Mouse (Mus musculus) forebrain, embryonic 10.5 days (tissue): ENCODE results near the gene Irf5. TPM values are rescaled to one million over a fixed set of nuclear protein-coding genes. Genes with fewer than 3 reads are reported as not detected.

Source experiments
- DNase-seq: peaks from one replicate; pipeline ENCODE4 v3.0.0-alpha.2; 2017; ENCODE audit warnings: low spot score; ENCODE audit errors: extremely low spot score
- H3K27ac ChIP-seq: fragments of 300-500 bp; sonication (generic); 2 replicates; pipeline ENCODE4 v1.5.1; 2016; ENCODE audit warnings: mild to moderate bottlenecking
- H3K27me3 ChIP-seq: fragments of 300-500 bp; sonication (generic); 2 replicates; pipeline ENCODE4 v1.6.1; 2016; ENCODE audit warnings: mild to moderate bottlenecking; ENCODE audit not compliant: poor library complexity, severe bottlenecking
- H3K36me3 ChIP-seq: fragments of 300-500 bp; sonication (generic); replicated peaks from 2 replicates; pipeline ENCODE4 v1.6.1; 2016; ENCODE audit warnings: mild to moderate bottlenecking, moderate library complexity
- H3K4me1 ChIP-seq: fragments of 300-500 bp; sonication (generic); 2 replicates; pipeline ENCODE4 v1.6.1; 2016
- H3K4me3 ChIP-seq: fragments of 300-500 bp; sonication (generic); 2 replicates; pipeline ENCODE4 v1.5.1; 2016; ENCODE audit warnings: mild to moderate bottlenecking, moderate library complexity
- H3K9me3 ChIP-seq: fragments of 300-500 bp; sonication (generic); 2 replicates; pipeline ENCODE4 v1.6.1; 2016; ENCODE audit warnings: mild to moderate bottlenecking, moderate library complexity
- WGBS: fragments of 180-500 bp; shearing (Covaris S2); methylation state at CpG from one replicate; pipeline ENCODE4 v1.1.7; 2016; 5-methylcytosine and 5-hydroxymethylcytosine counted together
- polyA plus RNA-seq: library from polyadenylated mRNA; unstranded; fragments of >200 nt; fragmentation: Nextera tagmentation; extraction: Ambion mirVana; gene quantifications from 2 replicates; pipeline ENCODE4 v1.2.1, GENCODE M21; 2016

Irf5 gene
- 1.1 and 1.4 TPM in 2 replicates for polyA plus RNA-seq

DNA sequence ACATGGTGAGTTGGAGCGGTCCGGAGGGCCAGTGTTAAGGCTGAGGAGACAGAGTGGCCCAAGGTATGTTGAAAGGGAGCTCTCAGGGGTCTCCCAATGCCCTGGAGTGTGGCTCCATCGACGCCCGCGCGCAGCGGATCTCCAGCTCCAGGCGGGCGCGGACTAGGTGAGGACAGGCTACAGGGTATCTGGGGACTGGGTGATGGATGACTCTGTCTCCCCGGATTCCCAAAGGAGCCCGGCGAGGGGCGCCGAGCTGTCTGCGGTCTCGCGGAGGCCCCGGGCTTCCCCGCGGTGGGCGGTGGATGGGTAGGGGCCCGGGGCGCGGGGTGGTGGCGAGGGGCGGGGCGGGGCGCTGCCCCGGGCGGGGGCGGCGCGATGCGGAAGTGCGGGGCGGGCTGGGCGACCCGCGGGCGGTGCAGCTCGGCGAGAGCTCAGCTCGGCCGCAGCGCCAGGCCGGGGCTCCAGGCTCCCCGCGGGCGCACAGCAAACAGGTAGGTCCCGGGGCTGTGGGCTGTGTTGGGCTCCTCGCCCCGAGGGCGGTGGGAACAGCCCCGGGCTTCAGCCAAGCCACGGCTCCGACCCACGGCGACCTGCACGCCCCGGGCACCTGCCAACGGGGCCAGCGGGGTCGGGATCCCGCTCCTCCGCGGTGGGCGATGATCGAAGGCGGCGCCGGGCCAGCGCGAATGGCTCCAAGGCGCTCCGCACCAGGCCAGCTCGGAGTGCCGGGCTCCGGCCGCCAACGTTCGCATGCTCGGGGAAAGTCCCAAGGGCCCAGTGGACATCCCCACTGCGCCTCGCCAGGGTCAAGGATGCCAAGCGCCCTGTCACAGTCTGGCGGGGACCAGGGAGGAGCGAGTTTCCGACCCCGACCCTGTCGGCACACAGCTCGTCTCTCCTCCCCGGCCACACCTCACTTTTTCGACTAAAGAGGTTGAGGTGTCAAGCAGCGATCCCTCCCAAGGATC lies at the start of gene Irf5:
Irf5 (plus strand) TSS at position 345 of the 971 bp plus-strand sequence.
- H3K27me3 ChIP-seq: peaks cover 95% of the 10 kb centered on the region
- H3K27ac ChIP-seq: peak within 1 kb of the TSS; percentile 62
- peaks cover 30% of the 10 kb centered on the region for H3K4me1 ChIP-seq
- no peaks in the 10 kb centered on the region for H3K36me3 ChIP-seq
- H3K9me3 ChIP-seq: peaks cover 3% of the 10 kb centered on the region; the same call in 1 of the 2 replicates
- peak within 1 kb of the TSS; percentile 63 for H3K4me3 ChIP-seq
- DNase-seq: peak; percentile 49
- under 1% methylated on average over 96 of the region's 96 CpGs for WGBS

DNA sequence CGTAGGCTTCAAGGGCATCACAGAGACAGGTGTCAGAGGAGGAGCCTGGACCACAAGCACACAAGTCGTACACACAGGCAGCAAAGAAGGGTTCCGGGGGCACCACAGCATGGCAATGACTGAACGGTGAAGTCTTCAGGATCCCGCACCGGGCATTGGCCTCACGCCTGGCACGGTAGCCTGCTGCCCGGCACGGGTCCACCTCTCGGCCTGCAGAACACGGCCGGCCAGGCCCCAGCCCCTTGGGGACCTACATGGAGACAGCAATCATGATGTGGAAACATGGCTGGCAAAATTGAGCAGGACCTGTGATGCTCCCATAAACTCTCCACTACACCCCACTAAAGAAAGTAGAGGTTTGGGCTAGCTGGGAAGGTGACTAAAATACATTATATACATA lies 43.7 kb upstream of the Irf5 start:
- WGBS: 95% methylated on average over 13 of the region's 13 CpGs

DNA sequence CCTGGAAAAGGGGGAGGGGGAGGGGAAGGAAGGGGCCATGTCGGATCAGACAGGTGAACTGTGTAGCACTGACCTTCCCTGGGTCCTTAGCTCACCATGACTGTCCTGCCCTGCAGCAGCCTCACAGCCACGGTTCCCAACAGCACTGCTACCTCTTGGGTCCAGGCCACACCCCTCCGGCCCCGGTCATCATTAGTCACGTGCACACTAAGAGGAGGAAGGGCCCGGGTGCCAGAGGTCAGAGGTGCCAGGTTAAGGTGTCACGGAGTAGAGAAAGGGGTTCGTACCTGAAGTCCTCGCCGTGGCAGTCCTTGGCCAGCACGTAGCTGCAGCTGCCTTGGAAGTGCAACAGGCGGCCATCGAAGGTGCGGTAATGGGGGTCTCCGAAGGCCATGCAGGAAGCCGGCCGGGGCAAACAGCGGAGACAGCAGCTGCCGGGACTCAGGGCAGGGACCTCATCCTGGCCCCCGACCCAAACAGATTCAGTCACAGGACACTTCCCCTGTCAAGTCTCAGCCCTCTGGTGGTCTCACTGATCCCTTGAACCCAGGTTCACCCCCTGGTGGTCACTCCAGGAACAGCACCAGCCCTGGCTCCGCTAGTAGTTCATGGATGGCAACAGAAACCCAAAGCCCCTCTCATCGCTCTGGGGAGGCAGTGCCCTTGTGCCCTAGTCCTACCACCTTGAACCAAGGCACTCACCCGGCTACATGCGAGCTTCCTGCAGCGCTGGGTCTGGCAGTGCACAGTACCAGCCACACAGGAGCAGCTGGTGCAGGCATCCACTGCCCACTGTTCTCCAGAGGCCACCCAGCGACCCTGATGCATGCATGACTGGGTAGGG lies 41.5 kb upstream of the Irf5 start:
- WGBS: 6% methylated on average over 26 of the region's 26 CpGs
- H3K27me3 ChIP-seq: peaks cover 50% of the 10 kb centered on the region
- no peaks in the 10 kb centered on the region for H3K36me3 ChIP-seq
- peak; percentile 88 for DNase-seq
- H3K9me3 ChIP-seq: no peaks in the 10 kb centered on the region
- peaks cover 13% of the 10 kb centered on the region for H3K4me1 ChIP-seq
- 0 out of 2 replicates have a peak overlapping the region, but pooled peaks have one; percentile 9 for H3K27ac ChIP-seq
- H3K4me3 ChIP-seq: peak overlapping the region; percentile 50

More for the DNA sequence above, 43.7 kb upstream of the Irf5 start:
- H3K36me3 ChIP-seq: no peaks in the 10 kb centered on the region
- peaks cover 48% of the 10 kb centered on the region for H3K27me3 ChIP-seq
- no peaks in the 10 kb centered on the region for H3K9me3 ChIP-seq
- DNase-seq: no peak
- no peak overlapping the region for H3K27ac ChIP-seq
- H3K4me1 ChIP-seq: peaks cover 13% of the 10 kb centered on the region
- H3K4me3 ChIP-seq: no peak overlapping the region

DNA sequence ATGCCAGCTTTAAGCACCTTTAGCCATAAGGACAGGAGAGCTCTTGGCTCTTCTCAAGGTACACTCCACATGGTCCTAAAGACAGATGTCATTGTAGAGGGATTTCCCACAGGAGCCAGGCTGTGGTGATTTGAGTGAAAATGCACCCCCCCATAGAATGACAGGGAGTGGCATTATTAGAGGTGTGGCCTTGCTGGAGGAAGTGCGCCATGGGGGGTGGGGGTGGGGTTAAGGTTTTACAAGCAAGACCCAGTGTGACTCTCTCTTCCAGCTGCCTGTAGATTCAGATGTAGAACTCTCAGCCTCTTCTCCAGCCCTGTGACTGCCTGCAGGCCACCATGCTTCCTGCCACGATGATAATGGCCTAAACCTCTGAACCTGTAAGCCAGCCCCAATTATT lies 40.5 kb upstream of the Irf5 start:
- Histone ChIP-seq H3K36me3 (no peaks in the 10 kb centered on the region), H3K4me1 (peaks cover 13% of the 10 kb centered on the region), H3K4me3 (no peak overlapping the region), H3K27me3 (peaks cover 58% of the 10 kb centered on the region), H3K27ac (no peak overlapping the region), H3K9me3 (no peaks in the 10 kb centered on the region)
- no peak for DNase-seq
- WGBS: 50% methylated on average over 2 of the region's 2 CpGs

DNA sequence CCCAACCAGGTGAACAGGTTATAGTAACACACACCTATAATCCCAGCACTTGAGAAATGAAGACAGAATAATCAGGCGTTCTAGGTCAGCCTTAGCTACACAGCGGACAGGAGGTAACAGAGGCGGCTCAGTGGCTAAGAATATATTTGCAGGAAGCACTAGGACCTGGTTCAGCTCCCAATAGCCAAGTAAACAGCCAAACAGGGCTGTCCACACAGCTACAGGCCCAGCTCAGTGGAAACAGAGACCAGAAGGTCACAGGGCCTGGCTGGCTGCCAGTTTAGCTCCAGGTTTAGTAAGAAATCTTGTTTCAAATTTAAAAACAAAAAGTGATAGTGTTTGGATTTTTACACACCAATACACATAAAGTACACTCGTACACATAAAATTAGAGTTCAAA lies 32.3 kb upstream of the Irf5 start:
- H3K27ac ChIP-seq: no peak overlapping the region
- H3K4me3 ChIP-seq: no peak overlapping the region
- H3K4me1 ChIP-seq: peaks cover 12% of the 10 kb centered on the region
- peaks cover 90% of the 10 kb centered on the region for H3K27me3 ChIP-seq
- 85% methylated on average over 4 of the region's 4 CpGs for WGBS
- no peak for DNase-seq
- no peaks in the 10 kb centered on the region for H3K9me3 ChIP-seq
- H3K36me3 ChIP-seq: peaks cover 8% of the 10 kb centered on the region

DNA sequence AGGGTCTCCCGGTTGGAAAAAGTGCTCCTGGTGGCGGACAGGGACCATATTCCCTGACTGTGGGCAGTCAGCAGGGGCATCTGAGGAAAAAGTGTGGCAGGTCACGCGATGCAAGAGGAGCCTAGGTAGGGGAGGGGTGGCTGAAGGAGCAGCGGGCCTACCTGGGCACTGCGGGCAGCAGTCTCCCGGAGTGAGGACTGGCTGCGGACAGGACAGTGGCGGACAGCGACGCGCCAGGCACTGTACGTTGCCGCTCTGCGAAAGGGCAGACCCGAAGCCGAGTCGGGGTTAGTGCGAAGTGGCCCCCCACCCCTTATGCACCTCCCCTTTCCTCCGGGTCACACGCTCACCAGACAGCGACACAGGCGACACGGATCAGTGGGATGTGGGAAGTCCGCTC lies 30.2 kb upstream of the Irf5 start:
- Histone ChIP-seq H3K4me1 (peaks cover 12% of the 10 kb centered on the region), H3K9me3 (no peaks in the 10 kb centered on the region), H3K27ac (no peak overlapping the region), H3K36me3 (peaks cover 8% of the 10 kb centered on the region), H3K4me3 (peak overlapping the region; percentile 31), H3K27me3 (peaks cover 79% of the 10 kb centered on the region)
- no peak for DNase-seq
- WGBS: 17% methylated on average over 25 of the region's 25 CpGs

DNA sequence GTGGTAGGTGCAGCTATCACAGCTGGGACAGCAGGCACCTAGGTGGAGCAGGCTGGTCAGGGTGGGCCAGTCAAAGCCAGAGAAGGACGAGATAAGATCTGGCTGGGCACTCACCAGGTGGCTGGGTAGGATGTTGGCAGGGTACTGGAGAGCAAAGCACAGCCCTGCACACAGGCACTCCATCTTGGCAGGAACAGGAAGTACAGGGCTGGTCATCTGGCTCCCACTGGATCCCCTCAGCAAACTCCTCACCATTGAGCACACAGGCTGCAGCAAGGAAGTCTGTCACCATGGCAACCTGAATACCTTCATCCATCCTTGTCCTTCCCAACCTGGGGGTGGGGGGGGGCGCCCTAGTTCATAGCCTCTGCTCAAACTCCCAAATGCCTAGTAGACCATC lies 28.6 kb upstream of the Irf5 start:
- Histone ChIP-seq H3K36me3 (peaks cover 8% of the 10 kb centered on the region), H3K27me3 (peaks cover 71% of the 10 kb centered on the region), H3K4me1 (peaks cover 12% of the 10 kb centered on the region), H3K9me3 (no peaks in the 10 kb centered on the region), H3K4me3 (no peak overlapping the region), H3K27ac (no peak overlapping the region)
- WGBS: 45% methylated on average over 2 of the region's 2 CpGs
- DNase-seq: no peak

DNA sequence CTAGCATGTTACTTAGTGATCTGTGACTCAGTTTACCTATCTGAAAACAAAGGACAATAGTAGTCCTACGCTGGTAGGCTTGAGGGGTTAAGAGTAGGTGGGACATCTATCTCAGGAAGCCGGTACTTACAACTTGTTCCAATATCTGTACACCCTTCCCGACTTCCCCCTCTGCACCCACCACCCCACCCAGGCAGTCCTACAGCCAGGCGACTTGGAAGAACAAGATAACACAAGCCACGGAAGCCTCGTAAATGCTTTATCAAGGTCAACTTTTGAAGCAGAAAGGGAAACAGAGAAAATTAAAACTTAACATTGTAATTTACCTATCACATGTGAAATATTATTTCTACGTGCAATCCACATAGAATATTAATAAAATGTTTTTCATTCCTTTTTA lies 26.2 kb upstream of the Irf5 start:
- Histone ChIP-seq H3K27ac (no peak overlapping the region), H3K9me3 (no peaks in the 10 kb centered on the region), H3K4me1 (peaks cover 12% of the 10 kb centered on the region), H3K27me3 (peaks cover 62% of the 10 kb centered on the region), H3K4me3 (no peak overlapping the region), H3K36me3 (peaks cover 8% of the 10 kb centered on the region)
- DNase-seq: no peak
- 87% methylated on average over 7 of the region's 7 CpGs for WGBS

DNA sequence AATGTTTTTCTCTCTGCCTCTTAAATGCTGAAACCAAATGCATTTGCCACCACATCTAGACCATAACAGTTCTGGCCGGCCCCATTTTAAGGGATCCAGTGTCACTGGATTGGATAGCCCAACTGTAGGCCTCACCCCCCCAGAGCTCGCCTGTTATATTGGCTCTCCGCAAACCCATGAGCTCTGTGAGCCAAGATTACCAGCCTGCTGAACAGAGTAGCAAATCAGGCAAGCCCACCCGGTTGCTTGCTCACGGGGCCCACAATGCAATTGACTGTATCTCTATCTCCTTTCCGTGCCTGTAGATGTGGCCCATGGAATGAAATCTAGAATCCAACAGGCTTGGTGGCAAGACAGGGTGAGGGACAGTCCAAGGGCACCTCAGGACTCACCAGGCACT lies 25.6 kb upstream of the Irf5 start:
- DNase-seq: no peak

DNA sequence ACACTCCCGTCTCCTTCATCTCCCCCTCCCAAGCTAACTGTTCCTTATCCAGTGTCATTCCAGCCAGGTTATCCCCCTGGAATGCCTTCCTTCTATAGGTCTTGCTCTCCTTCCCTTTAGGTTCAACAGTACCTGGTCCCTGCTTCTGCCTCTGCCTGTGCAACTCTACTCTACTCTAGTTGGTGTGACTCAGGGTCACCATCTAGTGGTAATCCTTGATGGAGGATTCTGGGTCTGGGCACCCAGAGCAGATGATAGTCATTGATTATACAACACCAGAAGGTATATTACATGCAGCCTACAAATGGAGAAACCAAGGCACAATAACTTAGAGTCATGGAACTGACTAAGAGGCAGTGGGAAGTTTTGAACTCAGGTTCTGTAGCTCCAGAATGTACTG lies 24.8 kb upstream of the Irf5 start:
- Histone ChIP-seq H3K27me3 (peaks cover 61% of the 10 kb centered on the region), H3K36me3 (peaks cover 8% of the 10 kb centered on the region), H3K9me3 (no peaks in the 10 kb centered on the region), H3K4me1 (peaks cover 7% of the 10 kb centered on the region), H3K4me3 (no peak overlapping the region), H3K27ac (no peak overlapping the region)
- WGBS: 95% methylated on average over 1 of the region's 1 CpGs
- DNase-seq: no peak

More for the DNA sequence above, 25.6 kb upstream of the Irf5 start:
- no peak overlapping the region for H3K4me3 ChIP-seq
- peaks cover 61% of the 10 kb centered on the region for H3K27me3 ChIP-seq
- peaks cover 10% of the 10 kb centered on the region for H3K4me1 ChIP-seq
- no peak overlapping the region for H3K27ac ChIP-seq
- 89% methylated on average over 6 of the region's 6 CpGs for WGBS
- no peaks in the 10 kb centered on the region for H3K9me3 ChIP-seq
- peaks cover 8% of the 10 kb centered on the region for H3K36me3 ChIP-seq

DNA sequence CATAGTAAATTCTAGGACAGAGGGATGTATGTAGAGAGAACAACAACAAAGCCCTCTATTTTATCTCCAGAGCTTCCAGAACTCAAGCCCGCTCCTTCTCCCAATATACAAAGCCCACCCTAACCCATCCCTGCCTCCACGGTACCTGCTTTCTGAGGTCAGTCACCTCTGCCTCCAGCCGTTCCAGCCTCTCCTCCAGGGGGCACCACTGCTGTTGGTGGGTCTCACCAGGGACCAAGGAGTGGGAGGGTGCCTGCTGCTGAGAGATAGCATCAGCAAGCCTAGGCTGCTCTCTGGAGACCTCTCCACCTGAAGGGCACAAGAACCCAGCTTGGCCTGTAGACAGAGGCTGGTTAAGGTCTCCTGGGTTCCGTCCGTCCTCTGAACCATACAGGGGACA lies 20.9 kb upstream of the Irf5 start:
- no peaks in the 10 kb centered on the region for H3K36me3 ChIP-seq
- peaks cover 42% of the 10 kb centered on the region for H3K4me1 ChIP-seq
- no peak overlapping the region for H3K27ac ChIP-seq
- no peak for DNase-seq
- no peak overlapping the region for H3K4me3 ChIP-seq
- WGBS: 88% methylated on average over 5 of the region's 5 CpGs
- peaks cover 73% of the 10 kb centered on the region for H3K27me3 ChIP-seq
- H3K9me3 ChIP-seq: no peaks in the 10 kb centered on the region

DNA sequence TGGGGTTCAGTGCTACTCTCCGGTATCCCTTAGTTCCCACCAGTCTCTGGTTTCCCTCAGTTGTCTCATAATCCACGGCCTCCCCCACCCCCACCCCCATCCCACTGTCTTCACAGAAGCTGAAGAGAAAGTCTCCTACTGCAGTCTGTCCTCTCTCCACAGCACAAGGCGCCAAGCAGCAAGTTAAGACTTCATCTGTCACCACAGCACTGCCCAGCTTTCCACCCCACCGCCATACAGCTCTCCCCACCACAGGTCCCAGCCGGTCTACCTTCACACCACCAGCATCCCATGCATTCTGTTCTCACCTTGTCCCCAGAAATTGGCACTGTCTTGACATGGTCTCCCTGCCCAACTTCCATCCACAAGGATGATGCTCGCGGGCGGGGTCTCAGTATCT lies 19.6 kb upstream of the Irf5 start:
- H3K27me3 ChIP-seq: peaks cover 85% of the 10 kb centered on the region
- no peaks in the 10 kb centered on the region for H3K9me3 ChIP-seq
- no peaks in the 10 kb centered on the region for H3K36me3 ChIP-seq
- 27% methylated on average over 8 of the region's 8 CpGs for WGBS
- H3K4me3 ChIP-seq: peak overlapping the region; percentile 61
- DNase-seq: no peak
- H3K27ac ChIP-seq: peak overlapping the region; percentile 52; the same call in 1 of the 2 replicates
- peaks cover 49% of the 10 kb centered on the region for H3K4me1 ChIP-seq
